Mouse (Mus musculus): ENCODE results near the gene Ddr1.

GRCm38 (mm10) chr17:35728821-35729220, 24.4 kb upstream of the Ddr1 start:
- no peak for TF ChIP-seq CTCF (IDR thresholded peaks at IDR 0.05; ENCODE audit: low read depth)
- TF ChIP-seq EP300 (IDR thresholded peaks at IDR 0.05; ENCODE audit: low read depth) = no peak
